9 mouse cellular contexts compared by ENCODE assay signal in genomic region chr7:66871520-66871919, GRCm38 (mm10). TPM values are rescaled to one million over a fixed set of nuclear protein-coding genes. Genes with fewer than 3 reads are reported as not detected.
DNase-seq lines count a peak whose midpoint lies in the region; ATAC-seq and TF ChIP-seq lines count a peak whose summit lies in the region.
"Had no signal": no experiment of that assay in that cellular context is flagged by ENCODE, and none has a peak within 500 bp of the region (broad histone marks: within the 10 kb centered on the region; RNA-seq: fewer than 3 reads in every experiment).

No protein-coding gene starts in this region.

- no peak overlapping the region for H3K4me3 ChIP-seq in kidney, embryonic 14.5 days (ENCODE audit: low read length)
- H3K4me3 ChIP-seq in intestine, postnatal 0 days (ENCODE audit: low read depth, low read length), result no peak overlapping the region
- H3K4me3 ChIP-seq: neural tube, embryonic 15.5 days had no signal

- ATAC-seq in kidney, embryonic 14.5 days (ENCODE audit: low FRiP score, low TSS enrichment), result no peak
- no peak for ATAC-seq in intestine, postnatal 0 days

- H3K4me2 ChIP-seq in kidney, embryonic 14.5 days (replicated peaks; ENCODE audit: low read depth, low read length), result no peak overlapping the region; the same call in 1 of the 2 replicates
- no peak overlapping the region for H3K4me2 ChIP-seq in intestine, postnatal 0 days (replicated peaks; ENCODE audit: low read depth)
- H3K4me2 ChIP-seq: neural tube, embryonic 15.5 days had no signal

- H3K27me3 ChIP-seq in kidney, embryonic 14.5 days (ENCODE audit: control insufficient read depth, insufficient read depth, low read length), result no peaks in the 10 kb centered on the region
- no peaks in the 10 kb centered on the region for H3K27me3 ChIP-seq in intestine, postnatal 0 days (replicated peaks; ENCODE audit: control insufficient read depth, insufficient read depth, low read length)
- H3K27me3 ChIP-seq: neural tube, embryonic 15.5 days had no signal

- H3K36me3 ChIP-seq in kidney, embryonic 14.5 days (ENCODE audit: control insufficient read depth, insufficient read depth, low read length), result no peaks in the 10 kb centered on the region
- H3K36me3 ChIP-seq in intestine, postnatal 0 days (ENCODE audit: control insufficient read depth, insufficient read depth), result no peaks in the 10 kb centered on the region
- H3K36me3 ChIP-seq: neural tube, embryonic 15.5 days had no signal

- peak overlapping the region; percentile 42; the same call in 1 of the 2 replicates for H3K27ac ChIP-seq in kidney, embryonic 14.5 days (ENCODE audit: low read depth, low read length)
- H3K27ac ChIP-seq in intestine, postnatal 0 days (ENCODE audit: low read depth, low read length), result peak overlapping the region; percentile 15; the same call in 1 of the 2 replicates
- H3K27ac ChIP-seq: neural tube, embryonic 15.5 days had no signal

- TF ChIP-seq CTCF in intestine, postnatal 0 days (IDR thresholded peaks at IDR 0.05; ENCODE audit: low read depth), result no peak

- WGBS in kidney, embryonic 14.5 days, result 48% methylated on average over 7 of the region's 7 CpGs
- WGBS in intestine, postnatal 0 days, result 66% methylated on average over 7 of the region's 7 CpGs

- no peaks in the 10 kb centered on the region; the same call in 1 of the 2 replicates for H3K9me3 ChIP-seq in kidney, embryonic 14.5 days (ENCODE audit: control insufficient read depth, low read length)
- no peaks in the 10 kb centered on the region for H3K9me3 ChIP-seq in intestine, postnatal 0 days (ENCODE audit: control insufficient read depth)
- H3K9me3 ChIP-seq: neural tube, embryonic 15.5 days had no signal

- peaks cover 20% of the 10 kb centered on the region for H3K4me1 ChIP-seq in kidney, embryonic 14.5 days (ENCODE audit: control insufficient read depth, insufficient read depth, low read length)
- 0 out of 2 replicates have a peak, but pooled peaks cover 7% of the 10 kb centered on the region for H3K4me1 ChIP-seq in intestine, postnatal 0 days (replicated peaks; ENCODE audit: control insufficient read depth, insufficient read depth, low read length)

- DNase-seq in kidney, adult 18-20 months, result no peak
- peak; percentile 64 for DNase-seq in lung, postnatal 10 days
- DNase-seq in lung, postnatal 25 days (ENCODE audit: low spot score), result no peak
- DNase-seq in urinary bladder, postnatal 36 days (ENCODE audit: low spot score in 2 of 2), result no peak
- DNase-seq in cerebellum, adult 11-12 months, result no peak
- DNase-seq: adrenal gland, postnatal 14 days had no signal

- no peak overlapping the region for H3K9ac ChIP-seq in kidney, embryonic 14.5 days (ENCODE audit: low read depth, low read length)
- H3K9ac ChIP-seq in intestine, postnatal 0 days (ENCODE audit: low read depth, low read length), result no peak overlapping the region
- H3K9ac ChIP-seq: neural tube, embryonic 15.5 days had no signal

RNA-seq across cellular contexts. Expression of gene Adamts17, which starts 32.0 kb away (rescaled TPM):
- polyA plus RNA-seq in kidney, embryonic 14.5 days (2014; fragmentation: Nextera tagmentation; extraction: Ambion mirVana), result 4.3 and 4.6 TPM in 2 replicates
- 1.6 and 1.8 TPM in 2 replicates for polyA plus RNA-seq in intestine, postnatal 0 days (2015; fragmentation: Nextera tagmentation; extraction: Ambion mirVana)
